18 mouse cellular contexts compared by ENCODE assay signal in genomic region chr10:17260615-17261014, GRCm38 (mm10).
"Had no signal": no experiment of that assay in that cellular context is flagged by ENCODE, and none has a peak within 500 bp of the region (broad histone marks: within the 10 kb centered on the region; RNA-seq: fewer than 3 reads in every experiment).

No protein-coding gene starts in this region.

- ATAC-seq: hindbrain, postnatal 0 days; liver, postnatal 0 days; midbrain, embryonic 16.5 days had no signal

- H3K9ac ChIP-seq: liver, embryonic 13.5 days; liver, postnatal 0 days; lung, embryonic 15.5 days; midbrain, embryonic 12.5 days; neural tube, embryonic 13.5 days had no signal

- H3K36me3 ChIP-seq: liver, embryonic 13.5 days; lung, embryonic 15.5 days; midbrain, embryonic 12.5 days; neural tube, embryonic 13.5 days had no signal

- DNase-seq: layer of hippocampus, adult 9-11 months; left cerebral cortex, postnatal 4 days; liver; liver, embryonic 13.5 days; liver, postnatal 0 days; lung, postnatal 14 days; retina, postnatal 1 day; right cerebral cortex, postnatal 4 days; spleen, adult 18-20 months; thymus, adult 2 months; thymus, postnatal 25 days had no signal

- H3K9me3 ChIP-seq: liver, embryonic 13.5 days; lung, embryonic 15.5 days; megakaryocyte, embryonic 14.5 days; neural tube, embryonic 13.5 days had no signal

- H3K4me2 ChIP-seq: liver, embryonic 13.5 days; lung, embryonic 15.5 days; midbrain, embryonic 12.5 days; neural tube, embryonic 13.5 days had no signal

- H3K27me3 ChIP-seq: liver, embryonic 13.5 days; lung, embryonic 15.5 days; megakaryocyte, embryonic 14.5 days; midbrain, embryonic 12.5 days; neural tube, embryonic 13.5 days had no signal

- H3K4me3 ChIP-seq: liver, embryonic 13.5 days; lung, embryonic 15.5 days; megakaryocyte, embryonic 14.5 days; midbrain, embryonic 12.5 days; neural tube, embryonic 13.5 days had no signal

- H3K4me1 ChIP-seq: liver, embryonic 13.5 days; lung, embryonic 15.5 days; midbrain, embryonic 12.5 days had no signal

- H3K27ac ChIP-seq: hindbrain, postnatal 0 days; liver, embryonic 13.5 days; lung, embryonic 15.5 days; macrophage; midbrain, embryonic 12.5 days; neural tube, embryonic 13.5 days had no signal
